Mouse (Mus musculus) brain, embryonic 14.5 days (tissue): ENCODE results near the gene Gm20662.

ENCODE experiments used
- CTCF ChIP-seq: fragments of 200-500 bp; IDR thresholded peaks from 2 replicates; pipeline ENCODE4 v1.5.1; 2012; ENCODE audit warnings: inconsistent platforms, mild to moderate bottlenecking, moderate library complexity, borderline replicate concordance; ENCODE audit not compliant: insufficient read depth, insufficient read length; ENCODE audit errors: extremely low read depth
- POLR2A ChIP-seq: fragments of 200-500 bp; IDR thresholded peaks from 2 replicates; pipeline ENCODE4 v1.6.1; 2012; ENCODE audit warnings: mild to moderate bottlenecking, inconsistent platforms, borderline replicate concordance; ENCODE audit not compliant: poor library complexity, insufficient read depth, insufficient read length, severe bottlenecking; ENCODE audit errors: extremely low read depth

GRCm38 (mm10) chr9:108052885-108053664, 56.9 kb downstream of the Gm20662 start, which contains the start of gene Amigo3:
- TF ChIP-seq POLR2A (no peak), CTCF (peak; percentile 94)
